Mouse (Mus musculus) right cerebral cortex, postnatal 25 days (tissue): Measurements from ENCODE around the gene Prss57.

Experiments used
- DNase-seq: peaks from one replicate; pipeline ENCODE4 v3.0.0; 2022

Gene Prss57

DNA sequence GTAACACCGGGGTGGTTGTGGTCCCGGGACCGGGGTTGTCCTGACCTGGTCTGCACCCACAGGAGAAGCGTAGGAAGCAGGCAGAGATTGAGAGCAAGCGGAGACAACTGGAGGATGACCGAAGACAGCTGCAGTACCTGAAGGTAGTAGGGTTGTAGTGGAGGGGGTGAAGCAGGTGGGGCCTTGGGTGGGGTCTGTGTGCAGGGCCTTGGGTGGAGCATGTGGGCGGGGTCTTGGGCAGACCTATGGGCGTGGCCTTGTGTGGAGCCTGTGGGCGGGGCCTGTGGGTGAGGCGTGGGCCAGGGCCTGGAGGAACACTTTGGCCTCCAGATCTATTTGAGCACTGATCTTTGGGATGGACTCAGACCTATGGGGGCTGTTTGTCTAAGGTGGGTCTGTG, 16.2 kb upstream of the Prss57 start:
- no peak for DNase-seq

DNA sequence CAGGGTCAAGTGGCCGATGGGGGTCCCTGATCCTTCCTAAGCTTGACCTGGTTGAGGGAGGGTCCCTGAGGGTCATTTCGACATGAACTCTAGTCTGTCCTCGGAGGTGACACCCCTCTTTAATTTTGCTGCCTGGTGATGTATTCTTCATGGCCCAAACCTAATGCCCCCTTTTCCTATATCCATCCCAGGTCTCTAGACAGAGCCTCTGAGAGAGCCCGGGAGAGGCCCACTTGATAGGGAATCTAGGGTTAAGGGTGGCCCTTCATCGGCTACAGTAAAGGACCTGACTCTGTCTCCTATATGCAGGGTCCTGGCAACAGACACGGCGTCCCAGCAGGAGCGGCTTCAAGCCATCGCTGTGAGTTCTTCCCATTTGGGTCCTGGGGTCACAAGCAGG, 15.6 kb upstream of the Prss57 start:
- no peak for DNase-seq

DNA sequence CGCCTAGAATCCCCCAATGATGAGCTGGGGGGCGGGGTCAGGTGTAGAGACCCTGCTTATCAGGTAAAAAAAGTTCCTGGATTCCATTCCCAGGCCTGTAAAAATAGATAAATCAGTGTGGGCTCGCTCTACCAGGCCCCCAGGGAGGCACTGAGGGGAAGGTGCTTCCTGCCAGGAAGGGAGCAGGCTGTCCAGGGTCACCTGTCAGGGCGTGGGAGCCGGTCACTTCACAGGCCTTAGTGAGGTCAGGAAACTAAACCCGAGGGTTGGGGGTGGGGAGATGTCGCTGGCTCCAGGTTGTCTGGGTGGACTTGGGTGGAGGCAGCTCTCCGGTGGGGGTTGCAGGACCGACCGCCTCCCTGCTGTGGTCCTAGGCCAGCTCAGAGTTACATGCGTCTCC, 14.9 kb upstream of the Prss57 start:
- DNase-seq = no peak

DNA sequence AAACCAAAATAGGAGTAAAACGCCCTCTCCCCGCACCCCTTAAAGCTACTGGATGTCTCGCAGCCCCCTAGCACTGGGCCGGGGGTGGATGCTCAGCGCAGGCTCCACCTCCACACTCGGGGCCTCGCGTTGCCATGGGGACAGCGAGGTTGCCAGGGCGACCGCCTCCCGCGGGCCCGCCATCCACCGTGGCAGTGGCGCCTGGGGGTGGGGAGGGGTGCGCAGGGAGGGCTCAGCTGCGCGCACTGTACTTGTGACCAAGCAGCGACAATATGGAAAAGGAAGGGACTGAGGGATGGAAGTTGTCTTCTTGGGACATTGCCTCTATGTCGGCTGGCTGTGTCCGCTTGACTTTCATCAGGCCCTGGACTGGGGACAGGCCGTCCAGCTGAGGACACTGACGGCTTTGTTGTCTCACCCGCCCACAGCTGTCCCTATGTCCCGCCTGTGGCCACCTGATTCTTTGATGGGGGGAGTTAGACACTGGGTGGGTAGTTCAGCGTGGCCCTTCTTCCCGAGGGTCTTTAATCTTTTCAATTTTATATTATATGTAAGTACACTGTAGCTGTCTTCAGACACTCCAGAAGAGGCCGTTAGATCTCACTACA, 13.1 kb upstream of the Prss57 start:
- DNase-seq = peak; percentile 97

DNA sequence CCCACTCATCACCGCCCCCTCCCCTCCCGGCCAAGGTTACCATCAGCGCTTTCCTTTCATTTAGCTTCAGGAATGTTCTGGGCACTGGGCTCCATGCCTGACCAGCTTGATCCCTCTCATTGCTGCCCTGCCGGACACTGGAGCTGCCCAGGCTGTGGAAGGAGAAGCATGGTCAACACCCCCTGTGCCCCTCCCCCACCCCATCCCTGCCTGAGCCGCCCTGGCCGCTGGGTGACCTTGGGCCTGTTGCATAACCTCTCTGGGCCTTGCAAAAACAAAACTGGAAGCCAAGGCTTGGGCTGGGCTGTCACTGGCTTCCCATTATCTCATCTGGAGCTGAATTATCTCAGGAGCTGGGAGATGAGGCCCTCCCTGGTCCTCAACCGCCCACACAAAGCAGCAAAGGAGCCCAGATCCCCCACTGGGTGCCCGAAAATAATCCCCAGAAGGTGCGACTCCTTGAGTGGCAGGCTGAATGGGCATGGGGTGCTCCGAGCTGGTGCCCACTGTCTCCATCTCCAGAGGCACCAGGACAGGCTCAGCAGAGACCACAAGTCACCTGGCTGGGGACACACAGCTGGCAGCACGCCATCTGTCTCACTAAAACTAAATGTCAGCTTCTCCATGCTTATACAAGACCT, 11.7 kb upstream of the Prss57 start:
- peak; percentile 55 for DNase-seq

DNA sequence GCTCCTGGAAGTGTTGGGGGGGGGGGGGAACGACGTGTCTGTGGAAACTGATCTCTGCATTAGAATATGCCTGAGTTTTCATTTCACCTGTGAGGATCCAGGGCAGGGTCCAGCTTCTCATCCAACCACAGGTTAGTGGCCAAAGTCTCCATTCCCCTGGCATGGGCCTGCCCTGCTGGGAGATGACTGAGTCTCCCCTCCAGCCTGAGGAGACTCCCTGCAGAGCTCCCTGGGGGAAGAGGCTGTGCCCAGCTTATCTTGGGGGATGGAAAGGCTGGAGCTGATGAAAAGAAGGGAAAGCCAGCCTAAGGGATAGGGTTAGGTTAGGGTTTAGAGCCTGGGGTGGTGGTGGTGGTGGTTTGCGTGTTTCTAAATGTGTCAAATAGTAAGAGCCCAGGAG, 11.1 kb upstream of the Prss57 start:
- no peak for DNase-seq

DNA sequence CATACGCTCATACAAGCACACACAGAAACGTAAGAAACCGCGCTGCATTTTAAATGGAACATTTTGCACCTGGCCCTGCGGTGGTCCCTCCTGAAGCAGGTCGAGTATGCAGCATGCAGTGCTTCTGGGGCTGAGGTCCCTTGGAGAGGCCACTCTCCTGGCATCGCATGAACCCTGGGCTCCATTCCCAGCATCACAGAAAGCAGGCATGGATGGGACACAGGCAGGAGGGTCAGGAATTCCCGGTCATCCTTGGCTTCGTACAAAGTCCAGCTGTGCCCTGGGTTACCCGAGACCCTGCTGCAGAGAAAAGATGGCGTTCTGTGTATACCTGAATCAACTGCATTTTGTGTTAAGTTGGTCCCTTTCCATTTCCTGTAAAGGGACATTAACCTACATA, 9.7 kb upstream of the Prss57 start:
- DNase-seq = no peak

DNA sequence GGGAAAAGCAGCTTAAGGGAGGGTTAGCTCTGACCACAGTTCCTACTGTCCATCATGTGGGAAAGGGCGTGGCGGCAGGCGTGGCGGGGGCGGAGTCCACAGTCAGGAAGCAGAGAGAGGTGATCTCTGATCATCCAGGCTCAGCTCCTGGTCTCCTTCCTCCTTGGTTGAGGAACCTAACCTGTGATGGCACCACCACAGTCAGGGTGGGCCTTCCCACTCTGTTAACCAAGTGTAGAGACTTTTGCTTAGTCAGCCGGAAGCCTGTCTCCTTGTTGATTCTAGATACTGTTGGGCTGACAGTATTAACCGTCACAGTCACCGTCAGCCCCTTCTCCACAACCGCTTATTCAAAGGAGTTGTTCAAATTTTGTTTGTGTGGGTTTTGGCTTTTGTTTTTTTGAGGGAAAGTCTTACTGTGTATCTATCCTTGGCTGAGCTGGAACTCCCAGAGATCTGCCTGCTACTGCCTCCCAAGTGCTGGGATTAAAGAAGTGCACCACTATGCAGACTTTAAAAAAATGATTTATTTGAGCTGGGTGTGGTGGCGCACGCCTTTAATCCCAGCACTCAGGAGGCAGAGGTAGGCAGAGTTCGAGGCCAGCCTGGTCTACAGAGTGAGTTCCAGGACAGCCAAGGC, 7.6 kb upstream of the Prss57 start:
- no peak for DNase-seq

DNA sequence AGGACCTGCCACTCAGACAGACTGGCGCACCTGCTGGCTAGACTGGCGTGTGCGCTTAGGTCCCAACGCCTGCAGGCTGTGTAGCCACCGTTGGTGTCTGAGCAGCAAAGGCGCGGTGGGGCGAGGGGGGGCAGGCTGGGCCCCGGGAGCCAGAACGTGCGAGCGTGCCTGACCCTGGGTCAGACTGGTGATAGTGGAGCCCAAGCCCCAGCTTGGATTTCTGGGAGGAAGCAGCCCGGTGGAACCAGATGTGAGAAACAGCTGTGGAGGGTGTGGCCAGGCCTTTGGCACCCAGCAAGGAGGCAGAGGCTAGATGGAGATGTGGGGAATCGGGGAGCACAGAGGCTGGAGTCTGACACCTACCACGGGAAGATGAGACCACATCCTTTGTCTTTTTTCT, 6.6 kb upstream of the Prss57 start:
- DNase-seq = no peak

DNA sequence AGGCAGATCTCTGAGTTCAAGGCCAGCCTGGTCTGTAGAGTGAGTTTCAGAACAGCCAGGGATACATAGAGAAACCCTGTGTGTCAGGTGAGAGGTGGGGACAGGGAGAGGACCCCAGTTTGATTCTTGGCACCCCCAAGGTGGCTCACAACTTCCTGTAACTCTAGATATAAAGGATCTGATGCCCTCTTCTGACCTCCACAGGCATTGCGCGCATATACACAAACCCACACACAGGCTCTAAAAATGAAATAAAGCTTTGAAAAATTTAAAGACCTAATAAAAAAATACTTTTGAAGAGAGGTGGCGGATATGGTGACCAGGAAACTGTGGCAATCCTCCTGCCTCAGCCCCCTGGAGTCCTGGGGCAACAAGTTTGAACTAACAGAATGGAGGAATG, 5.1 kb upstream of the Prss57 start:
- DNase-seq = no peak

DNA sequence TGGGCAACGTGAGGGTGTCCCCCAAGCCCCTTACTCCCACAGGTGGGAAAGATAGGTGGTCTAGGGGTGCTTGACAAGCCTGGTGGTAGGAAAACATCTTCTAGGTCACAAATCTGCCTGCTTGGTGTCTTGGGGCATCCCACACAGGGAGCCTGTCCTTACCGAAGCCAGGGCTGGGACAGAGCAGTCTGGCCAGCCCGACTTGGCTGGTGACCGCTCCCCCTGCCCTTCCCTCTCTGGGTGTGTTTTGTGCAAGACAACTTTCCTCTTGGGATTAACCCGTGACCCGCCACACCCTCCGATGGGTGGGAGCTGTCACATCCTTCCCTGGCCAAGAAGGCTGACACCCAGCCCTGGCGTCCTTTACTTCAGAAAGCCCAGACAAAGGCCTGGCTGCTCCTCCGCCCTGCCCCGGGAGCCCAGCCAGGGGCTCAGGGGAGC, 3.8 kb upstream of the Prss57 start:
- DNase-seq = no peak

DNA sequence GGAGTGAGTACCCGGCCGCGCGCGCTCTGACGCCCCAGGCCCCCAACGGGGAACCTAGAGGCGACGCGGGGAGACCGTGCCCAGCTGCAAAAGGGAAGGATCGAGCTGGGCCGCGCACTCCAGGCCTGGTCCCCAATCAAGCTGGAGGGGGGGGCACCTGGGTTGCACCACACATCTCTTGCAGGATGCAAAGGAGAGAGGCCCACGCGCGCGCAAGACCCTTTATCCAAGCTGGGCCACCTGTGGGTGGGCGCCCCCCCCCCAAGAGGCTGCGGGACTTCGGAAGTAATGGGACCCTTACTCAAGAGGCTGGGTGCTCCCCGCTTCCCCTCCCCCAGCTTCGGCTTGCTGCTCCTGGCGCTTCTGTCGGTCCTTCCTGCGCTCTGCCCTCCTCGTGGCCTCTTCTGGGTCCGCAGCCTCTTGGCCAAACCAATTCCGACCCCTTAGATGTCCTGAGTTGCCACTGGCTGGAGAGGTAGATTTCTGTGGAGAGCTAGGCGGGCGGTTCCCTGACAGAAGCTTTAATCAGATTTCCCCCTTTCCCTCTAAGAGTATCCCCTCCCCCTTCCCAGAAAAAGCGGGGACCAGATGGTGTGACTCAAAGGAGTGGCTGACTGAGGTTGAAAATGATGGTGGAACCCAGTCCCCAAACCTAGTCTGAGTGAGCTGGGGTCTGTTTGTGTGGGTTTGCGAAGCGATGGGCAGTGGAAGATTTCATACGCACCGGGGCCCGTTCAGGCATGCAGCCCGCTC, 3.2 kb upstream of the Prss57 start:
- peak; percentile 62 for DNase-seq

DNA sequence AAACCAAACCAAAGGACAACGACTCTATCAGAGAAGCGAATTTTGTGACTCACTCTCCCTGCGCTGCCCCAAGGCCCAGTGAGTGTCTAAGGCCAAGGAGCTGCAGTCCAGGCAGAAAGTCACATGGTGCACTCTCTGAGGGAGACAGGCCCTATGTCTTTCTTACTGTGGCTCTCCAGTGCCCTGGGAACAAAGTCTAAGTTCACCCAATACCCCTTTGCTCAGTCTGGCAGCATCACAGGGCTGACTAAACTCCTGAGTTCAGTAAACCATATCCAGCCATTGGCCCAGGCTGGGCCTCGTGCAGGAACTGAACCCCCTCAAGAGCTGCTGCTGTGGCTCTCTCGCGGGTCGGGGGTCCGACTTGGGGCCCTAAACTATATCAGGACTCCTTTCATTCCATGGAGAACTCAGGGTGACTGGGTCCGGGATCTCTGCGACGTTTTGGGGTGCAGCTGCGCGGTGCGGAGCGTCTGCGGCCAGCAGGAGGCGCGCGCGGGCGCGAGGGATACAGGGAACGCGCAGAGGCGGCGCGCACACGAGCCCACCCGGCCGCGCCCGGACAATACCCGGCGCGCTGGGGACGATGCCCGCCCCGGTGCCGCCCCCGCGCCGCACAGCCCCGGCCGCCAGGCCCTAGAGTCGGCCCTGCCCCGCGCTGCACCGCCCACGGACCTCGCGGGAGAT, 2.4 kb upstream of the Prss57 start, which contains the start of gene Palm:
Gene Palm (plus strand): TSS at position 522 of the 687 bp plus-strand sequence.
- peak; percentile 83 for DNase-seq

DNA sequence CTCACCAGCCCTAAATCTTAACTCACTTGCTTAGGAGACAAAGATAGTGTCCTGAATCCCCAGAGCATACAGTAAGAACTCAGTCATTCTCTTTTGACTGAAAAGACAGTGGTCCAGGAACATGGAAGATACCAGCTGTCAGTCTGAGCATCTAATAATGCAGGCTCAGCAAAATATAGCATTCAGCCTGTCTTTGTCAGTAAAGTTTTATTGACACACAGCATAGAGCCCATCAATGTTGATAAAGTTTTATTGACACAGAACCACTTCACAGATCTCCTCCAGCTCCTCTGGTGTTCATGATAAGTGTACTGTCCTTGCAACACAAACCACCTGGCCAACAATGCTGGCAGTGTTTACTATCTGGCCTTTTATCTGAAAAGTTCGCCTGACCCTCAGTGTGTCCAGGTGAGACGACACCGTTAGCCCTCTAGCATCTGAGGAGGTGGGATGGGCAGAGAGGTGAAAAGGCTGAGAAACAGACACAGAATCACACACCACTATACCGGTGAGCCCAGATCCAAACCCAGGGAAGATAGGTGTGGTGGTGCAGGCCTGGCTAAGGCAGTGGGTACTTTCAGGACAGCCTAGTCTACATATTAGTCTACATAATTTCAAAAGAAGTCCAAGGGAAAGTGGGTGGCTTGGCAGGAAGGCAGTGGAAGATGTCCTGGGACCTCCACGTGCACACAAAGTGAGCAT, 1.7 kb upstream of the Prss57 start:
- no peak for DNase-seq

DNA sequence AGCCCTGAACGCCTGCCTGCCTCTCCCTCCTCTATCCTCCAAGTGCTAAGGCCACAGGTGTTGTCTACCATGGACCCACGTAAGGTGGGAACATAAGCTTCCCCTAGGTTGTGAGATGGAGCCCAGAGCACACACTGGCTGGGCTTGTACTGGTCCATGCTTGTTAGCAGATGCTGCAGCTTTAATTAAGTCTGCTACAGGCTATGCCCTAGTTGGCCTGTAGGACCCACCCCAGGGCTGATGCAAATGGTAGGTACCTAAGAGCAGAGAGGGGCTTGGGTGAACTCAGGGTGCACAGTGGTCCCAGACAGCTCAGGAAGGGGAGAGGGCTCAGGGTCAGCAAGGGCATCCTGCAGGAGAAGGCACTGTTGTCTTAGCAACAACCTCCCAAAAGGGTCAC, 1.2 kb downstream of the Prss57 start:
- no peak for DNase-seq

DNA sequence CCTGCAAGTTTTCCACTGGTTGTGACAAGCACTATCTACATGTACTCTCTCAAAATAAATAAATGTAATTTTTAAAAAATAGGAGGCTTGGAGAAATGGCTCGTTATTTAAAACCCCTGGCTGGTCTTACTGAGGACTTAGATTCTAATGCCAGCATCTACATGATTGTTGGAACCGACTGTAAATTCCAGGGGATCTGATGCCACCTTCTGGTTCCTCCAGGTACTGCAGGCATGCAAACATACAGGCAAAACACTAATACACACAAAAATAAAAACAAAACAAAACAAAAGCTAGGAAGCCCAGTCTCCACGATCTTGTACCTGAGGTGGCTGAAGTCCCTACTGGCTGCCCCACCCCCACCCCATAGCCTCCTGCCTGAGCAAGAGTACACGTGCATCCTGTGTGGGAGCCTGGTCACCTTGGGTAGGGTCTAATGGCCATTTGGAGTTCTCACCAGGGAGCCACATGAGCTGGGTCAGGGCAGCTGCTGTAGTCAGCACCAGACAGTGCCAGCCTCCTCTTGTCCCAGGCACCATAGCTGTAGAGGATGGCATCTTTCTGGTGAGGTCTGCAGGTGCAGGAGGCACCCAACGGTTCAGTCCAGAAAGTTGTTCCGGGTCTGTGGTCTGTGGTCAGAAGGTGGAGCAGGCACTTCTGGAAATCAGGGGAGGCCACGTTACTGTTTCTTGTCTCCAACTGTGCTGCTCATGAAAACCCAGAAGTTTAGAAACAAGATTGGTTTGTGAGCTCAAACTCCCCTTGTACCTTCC, 2.2 kb downstream of the Prss57 start:
- no peak for DNase-seq

DNA sequence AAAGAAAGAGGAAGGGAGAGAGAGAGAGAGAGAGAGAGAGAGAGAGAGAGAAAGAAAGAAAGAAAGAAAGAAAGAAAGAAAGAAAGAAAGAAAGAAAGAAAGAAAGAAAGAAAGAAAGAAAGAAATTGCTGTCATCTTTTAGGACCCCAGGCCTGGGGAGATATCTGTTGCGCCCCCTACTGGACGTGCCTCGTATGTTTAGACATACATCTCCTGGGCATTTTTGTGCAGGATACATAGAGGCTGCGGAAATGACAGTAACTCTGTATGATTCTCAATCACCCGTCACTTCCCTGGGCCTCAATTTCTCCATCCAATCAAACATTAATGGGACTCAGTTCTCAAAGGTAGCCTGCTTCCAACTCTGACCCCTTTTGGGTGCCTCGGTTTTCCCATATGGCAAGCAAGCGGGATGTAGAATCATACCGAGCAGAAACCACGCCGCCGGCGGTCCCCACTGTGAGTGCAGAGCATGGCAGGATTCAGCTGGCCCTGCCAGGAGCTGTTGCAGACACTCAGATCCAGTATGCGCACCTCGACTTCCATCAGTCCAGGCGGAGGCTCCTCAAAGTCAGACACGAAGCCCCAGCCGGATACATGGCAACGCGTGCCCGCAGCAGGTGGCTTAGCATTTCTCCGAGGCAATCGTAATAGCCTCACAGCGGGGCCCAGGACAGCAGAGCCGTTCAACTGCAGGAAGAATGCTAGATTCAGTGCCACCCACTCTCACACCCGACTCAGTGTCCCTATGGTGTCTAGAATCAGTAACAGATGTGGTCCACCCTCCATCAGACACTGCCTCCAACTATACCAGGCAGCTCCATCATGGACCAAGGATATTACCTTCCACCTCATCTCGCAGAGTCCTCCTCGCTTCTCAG, 6.6 kb downstream of the Prss57 start:
- no peak for DNase-seq

DNA sequence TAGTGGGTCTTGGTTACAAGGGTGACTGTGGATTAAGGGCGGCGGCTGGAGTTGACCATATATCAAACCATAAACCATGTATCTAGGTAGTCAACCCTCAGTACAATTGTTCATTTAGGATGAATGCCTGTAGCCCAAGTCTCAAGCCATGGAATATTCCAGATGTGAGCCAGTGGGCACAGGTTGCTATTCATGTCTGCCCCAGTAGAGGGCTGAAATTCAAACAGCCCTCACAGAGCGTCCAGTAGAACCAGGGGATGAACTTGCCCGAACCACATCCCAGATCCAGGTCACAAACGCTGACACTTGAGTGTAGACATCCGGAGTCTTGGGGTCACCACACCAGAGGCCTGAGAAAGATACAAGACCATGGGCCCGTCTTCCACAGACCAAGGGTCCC, 7.7 kb downstream of the Prss57 start:
- DNase-seq = no peak

DNA sequence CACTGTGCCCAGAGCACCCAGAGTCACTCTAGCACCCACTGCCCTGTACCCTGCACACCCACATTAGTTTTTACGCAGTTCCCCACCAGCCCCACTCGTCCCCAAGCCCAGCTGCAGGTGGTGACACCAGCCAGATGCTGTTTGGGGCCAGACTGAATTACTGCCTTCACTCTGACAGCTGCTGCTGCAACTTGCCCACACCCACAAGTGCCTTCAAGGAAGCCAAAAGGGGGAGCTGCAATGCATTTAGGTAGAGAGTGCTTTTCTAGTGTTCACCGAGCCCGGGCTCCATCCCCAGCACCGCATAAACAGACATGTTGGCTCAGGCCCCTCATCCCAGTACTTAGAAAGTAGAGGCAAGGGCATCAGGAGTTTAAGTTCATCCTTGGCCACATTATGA, 8.8 kb downstream of the Prss57 start:
- DNase-seq = no peak

DNA sequence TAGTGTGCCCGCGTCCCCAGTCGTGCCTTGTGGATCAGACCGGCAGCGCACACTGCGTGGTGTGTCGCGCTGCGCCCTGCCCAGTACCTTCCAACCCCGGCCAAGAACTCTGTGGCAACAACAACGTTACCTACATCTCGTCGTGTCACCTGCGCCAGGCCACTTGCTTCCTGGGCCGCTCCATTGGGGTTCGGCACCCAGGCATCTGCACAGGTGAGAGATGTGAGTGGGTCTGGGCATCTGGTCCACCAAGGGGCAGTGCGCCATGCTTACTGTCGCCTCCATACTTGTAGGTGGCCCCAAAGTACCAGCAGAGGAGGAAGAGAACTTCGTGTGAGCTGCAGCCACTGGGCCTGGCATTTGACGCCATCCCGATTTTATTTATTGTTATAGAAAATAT, 9.6 kb downstream of the Prss57 start:
- DNase-seq = no peak

DNA sequence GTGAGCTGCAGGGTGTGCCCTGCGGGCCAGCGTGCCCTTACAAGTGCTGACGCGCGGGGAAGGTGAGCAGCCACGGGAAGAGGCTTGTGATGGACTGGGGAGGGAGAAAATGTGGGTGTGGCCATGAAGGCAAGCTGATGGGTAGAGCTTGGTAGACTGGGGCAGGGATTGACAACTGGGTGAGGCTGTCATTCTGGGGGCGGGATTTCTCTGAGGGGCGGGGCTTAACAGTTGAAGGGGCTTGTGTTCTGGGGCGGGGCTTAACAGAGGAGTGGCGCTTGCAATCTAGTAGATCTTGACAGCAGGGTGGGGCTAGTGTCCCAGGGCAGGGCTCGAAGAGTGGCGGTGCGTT, 10.1 kb downstream of the Prss57 start:
- no peak for DNase-seq
